Mouse (Mus musculus): ENCODE results near the gene Chrna9. TPM values are rescaled to one million over a fixed set of nuclear protein-coding genes. Genes with fewer than 3 reads are reported as not detected.

The Chrna9 gene
- polyA plus RNA-seq, 1 experiment from 2014 or later = not detected

Small RNAs within 50 kb of the gene (microRNA-seq; reads per million reads assigned to microRNA genes)
- gene Gm25952 = not detected

Other genes with a start within 250 kb of the Chrna9 start
- gene Pds5a, start 236.6 kb upstream of the Chrna9 start, polyA plus RNA-seq (2015; fragmentation: Nextera tagmentation; extraction: Ambion mirVana) = 80.2 and 89.0 TPM in 2 replicates
- 33.5 and 34.2 TPM in 2 replicates for gene N4bp2, start 171.4 kb upstream of the Chrna9 start, polyA plus RNA-seq (2015; fragmentation: Nextera tagmentation; extraction: Ambion mirVana)
- 0.50 and 0.58 TPM in 2 replicates for gene Rhoh, start 73.7 kb upstream of the Chrna9 start, polyA plus RNA-seq (2015; fragmentation: Nextera tagmentation; extraction: Ambion mirVana)
- gene 9130230L23Rik, start 69.4 kb downstream of the Chrna9 start, polyA plus RNA-seq (2015; fragmentation: Nextera tagmentation; extraction: Ambion mirVana) = 0.28 TPM in 1 of 2 replicates, not detected in the other
- gene Rbm47, start 238.2 kb downstream of the Chrna9 start, polyA plus RNA-seq (2015; fragmentation: Nextera tagmentation; extraction: Ambion mirVana) = 6.8 and 11.3 TPM in 2 replicates

All from embryonic facial prominence, embryonic 13.5 days (tissue).